Mouse (Mus musculus): ENCODE data around the gene Tdrkh.

DNA sequence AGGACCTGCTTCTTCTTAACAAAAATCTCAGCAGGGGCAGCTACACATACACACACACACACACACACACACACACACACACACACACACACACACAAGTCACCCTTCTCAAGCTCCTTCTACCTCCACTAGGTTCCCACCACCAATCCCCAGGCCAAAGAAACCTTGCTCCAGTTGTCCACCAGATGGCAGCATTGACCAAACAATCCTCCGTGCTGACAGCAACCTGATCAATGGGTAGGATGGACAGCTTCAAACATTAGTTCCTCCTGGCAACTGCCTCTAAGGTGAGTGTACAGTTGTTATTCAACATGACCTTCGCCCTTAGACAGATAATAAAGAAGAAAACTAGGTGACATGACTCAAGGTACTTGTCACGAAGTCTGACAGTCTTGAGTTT lies 46.3 kb upstream of the Tdrkh start:
- TF ChIP-seq POLR2A (IDR thresholded peaks at IDR 0.05; ENCODE audit: low read depth, low read length): no peak
- peak; percentile 79; the same call in 1 of the 2 replicates for TF ChIP-seq CTCF (IDR thresholded peaks at IDR 0.05; ENCODE audit: extremely low read depth, insufficient read length, insufficient replicate concordance, low read depth, low read length)

Data from small intestine, adult 2 months (tissue).